Mouse (Mus musculus) small intestine, adult 2 months (tissue): Measurements from ENCODE around the gene Nae1.
"Not testable (repeated sequence)": the region's sequence is repeated elsewhere in the genome, so short reads cannot be mapped to it uniquely, and the experiment has no call there.

ENCODE experiments used
- CTCF ChIP-seq: fragments of 200-500 bp; IDR thresholded peaks from 2 replicates; pipeline ENCODE4 v1.5.1; 2012; ENCODE audit warnings: low read depth, mild to moderate bottlenecking, control low read depth, inconsistent platforms, low read length, moderate library complexity, mixed read lengths; ENCODE audit not compliant: insufficient replicate concordance, insufficient read length; ENCODE audit errors: extremely low read depth
- POLR2A ChIP-seq: fragments of 200-500 bp; IDR thresholded peaks from 2 replicates; pipeline ENCODE4 v1.6.1; 2012; ENCODE audit warnings: low read depth, mild to moderate bottlenecking, control low read depth, inconsistent platforms, low read length, moderate library complexity

- not testable (repeated sequence) for TF ChIP-seq CTCF, POLR2A
Measured at GRCm38 (mm10) chr8:104577606-104578005, 43.2 kb upstream of the Nae1 start.
